Mouse (Mus musculus) liver, adult 2 months (tissue): ENCODE results near the gene Wipf1.

ENCODE experiments used
- CTCF ChIP-seq: fragments of 200-500 bp; IDR thresholded peaks from 2 replicates; pipeline ENCODE4 v1.5.1; 2011; ENCODE audit warnings: low read depth, low read length, control low read depth
- POLR2A ChIP-seq: fragments of 200-500 bp; IDR thresholded peaks from 2 replicates; pipeline ENCODE4 v1.6.1; 2011; ENCODE audit warnings: low read length, control low read depth; ENCODE audit not compliant: insufficient read depth; ENCODE audit errors: extremely low read depth

DNA sequence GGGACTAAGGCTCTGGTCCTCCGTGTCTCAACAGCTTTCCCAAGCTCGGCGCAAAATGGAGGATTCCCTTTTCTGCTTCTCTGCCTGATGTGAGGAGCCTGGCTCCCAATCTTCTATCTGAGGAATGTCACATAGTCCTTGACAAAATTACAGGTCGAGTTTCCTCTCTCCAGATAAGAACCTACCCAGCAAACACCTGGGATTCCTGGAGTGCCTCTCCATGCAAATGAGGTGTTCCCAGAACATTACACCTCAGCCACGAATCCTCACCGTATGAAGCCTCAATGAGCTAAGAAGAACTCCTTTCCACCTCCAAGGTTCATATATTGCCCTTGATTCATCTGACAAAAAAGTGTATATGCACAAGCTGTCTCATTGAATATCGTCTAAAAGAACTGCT, 30.9 kb upstream of the Wipf1 start:
- TF ChIP-seq POLR2A = no peak
- no peak for TF ChIP-seq CTCF
